Mouse (Mus musculus): ENCODE data around the gene Mxra8.

- TF ChIP-seq CTCF (conservative IDR thresholded peaks at IDR 0.05; ENCODE audit: low read length), result no peak
- no peak for TF ChIP-seq NANOG (IDR thresholded peaks at IDR 0.05; ENCODE audit: borderline replicate concordance, low read length)
Observed at GRCm38 (mm10) chr4:155793730-155794129, 45.8 kb upstream of the Mxra8 start.
